Mouse (Mus musculus) CD8-positive naive resting alpha-beta T cell, adult 2 months (primary cell): Measurements from ENCODE around the gene Aff3.

Experiments
- DNase-seq, 2 experiments: peaks; one replicate each; pipeline ENCODE4 v3.0.0; 2022; ENCODE audit warnings: low read depth in 2 of 2, low spot score in 2 of 2

Aff3 gene

GRCm38 (mm10) chr1:38545282-38545945 is 119.3 kb downstream of the Aff3 start:
- DNase-seq, result no peak

- DNase-seq, result no peak
Observed at GRCm38 (mm10) chr1:38544501-38544900, 120.3 kb downstream of the Aff3 start.

GRCm38 (mm10) chr1:38541536-38541935 is 123.2 kb downstream of the Aff3 start:
- DNase-seq, result no peak

- DNase-seq, result no peak
Observed at GRCm38 (mm10) chr1:38536929-38537540, 127.7 kb downstream of the Aff3 start.

- no peak for DNase-seq
Observed at GRCm38 (mm10) chr1:38532581-38532980, 132.2 kb downstream of the Aff3 start.

GRCm38 (mm10) chr1:38528607-38529006 is 136.1 kb downstream of the Aff3 start:
- no peak for DNase-seq

GRCm38 (mm10) chr1:38526568-38526967 is 138.2 kb downstream of the Aff3 start:
- DNase-seq, result no peak

- no peak for DNase-seq
Observed at GRCm38 (mm10) chr1:38521651-38522050, 143.1 kb downstream of the Aff3 start.

- DNase-seq, result no peak
Observed at GRCm38 (mm10) chr1:38516225-38516624, 148.5 kb downstream of the Aff3 start.

GRCm38 (mm10) chr1:38514634-38515011 is 150.1 kb downstream of the Aff3 start:
- DNase-seq, result no peak

- DNase-seq, result no peak
Observed at GRCm38 (mm10) chr1:38513970-38514633, 150.7 kb downstream of the Aff3 start.

GRCm38 (mm10) chr1:38512258-38513081 is 152.3 kb downstream of the Aff3 start:
- DNase-seq, result no peak

- DNase-seq, result no peak
Observed at GRCm38 (mm10) chr1:38511076-38511475, 153.7 kb downstream of the Aff3 start.

- no peak for DNase-seq
Observed at GRCm38 (mm10) chr1:38509301-38509700, 155.5 kb downstream of the Aff3 start.

- DNase-seq, result no peak
Observed at GRCm38 (mm10) chr1:38507636-38508179, 157.0 kb downstream of the Aff3 start.

- no peak for DNase-seq
Observed at GRCm38 (mm10) chr1:38506396-38506795, 158.4 kb downstream of the Aff3 start.

GRCm38 (mm10) chr1:38503431-38504089 is 161.2 kb downstream of the Aff3 start:
- no peak for DNase-seq

GRCm38 (mm10) chr1:38502797-38503196 is 162.0 kb downstream of the Aff3 start:
- no peak for DNase-seq

GRCm38 (mm10) chr1:38501231-38501630 is 163.5 kb downstream of the Aff3 start:
- no peak for DNase-seq

- no peak for DNase-seq
Observed at GRCm38 (mm10) chr1:38499500-38499899, 165.3 kb downstream of the Aff3 start.

- no peak for DNase-seq
Observed at GRCm38 (mm10) chr1:38497576-38497975, 167.2 kb downstream of the Aff3 start.
